Mouse (Mus musculus) thymus, postnatal 36 days (tissue): ENCODE measurements around the gene Ifna13.

Experiments used
- DNase-seq, 2 experiments: peaks; one replicate each; pipeline ENCODE4 v3.0.0; 2022; ENCODE audit warnings: mixed read lengths in 2 of 2

Ifna13 gene

GRCm38 (mm10) chr4:88644359-88644758, at the start of gene Ifna13:
Gene Ifna13, minus strand, starts transcription at chr4:88644459.
- DNase-seq: no peak

DNA sequence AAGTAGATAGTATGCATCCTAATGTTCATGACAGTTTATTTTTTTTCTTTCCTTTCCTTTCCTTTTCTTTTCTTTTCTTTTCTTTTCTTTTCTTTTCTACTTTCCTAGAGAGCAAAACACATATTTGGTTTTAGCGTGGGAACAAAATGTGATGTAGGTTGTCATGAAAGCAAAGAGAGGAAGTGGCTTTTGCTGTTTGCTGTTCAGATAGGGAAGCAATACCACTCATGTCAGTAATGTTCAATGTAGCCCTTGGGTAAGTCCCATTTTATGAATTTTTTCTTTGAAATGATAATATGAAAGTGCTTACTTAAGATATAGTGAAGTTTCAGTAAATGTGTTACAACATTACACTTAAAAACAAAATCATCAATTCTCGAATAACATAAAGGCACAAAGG, 49.1 kb upstream of the Ifna13 start:
- DNase-seq: no peak

GRCm38 (mm10) chr4:88692537-88692936, 48.3 kb upstream of the Ifna13 start:
- DNase-seq: no peak

DNA sequence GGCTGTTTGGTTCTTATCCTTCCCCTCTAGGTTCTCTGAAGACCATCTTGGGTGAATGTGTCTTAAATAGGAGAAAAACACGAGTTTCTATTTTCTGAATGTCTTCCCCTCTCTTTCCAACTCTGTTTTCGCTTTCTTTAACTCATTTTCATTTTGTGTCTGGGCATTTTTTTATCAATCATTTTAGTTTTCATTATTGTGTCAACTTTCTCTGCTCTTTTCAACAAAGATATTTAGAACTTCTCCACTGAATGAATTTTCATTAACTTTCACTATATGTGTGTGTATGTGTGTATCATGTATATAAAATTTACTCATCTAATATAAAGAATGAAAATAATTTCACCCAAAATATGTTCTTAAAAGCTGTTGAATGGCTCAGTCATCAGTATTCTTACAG, 47.0 kb upstream of the Ifna13 start, which contains the start of gene Ifnab:
Gene Ifnab, minus strand, starts transcription at position 101 of the 400 bp plus-strand sequence.
- DNase-seq: no peak

- DNase-seq: no peak
Observed at GRCm38 (mm10) chr4:88683812-88684211, 39.6 kb upstream of the Ifna13 start, which contains the start of gene Ifna2. Gene Ifna2, minus strand, starts transcription at chr4:88683912.

GRCm38 (mm10) chr4:88681353-88681752, 37.1 kb upstream of the Ifna13 start:
- DNase-seq: no peak

- peak in 1 of 2 experiments; percentile 29 for DNase-seq
Observed at GRCm38 (mm10) chr4:88680362-88680761, 36.1 kb upstream of the Ifna13 start.

- no peak for DNase-seq
Observed at GRCm38 (mm10) chr4:88676824-88677223, 32.6 kb upstream of the Ifna13 start, which contains the start of gene Ifna16. Gene Ifna16, minus strand, starts transcription at chr4:88676924.

GRCm38 (mm10) chr4:88655461-88655860, 11.2 kb upstream of the Ifna13 start:
- no peak for DNase-seq

GRCm38 (mm10) chr4:88653644-88654043, 9.4 kb upstream of the Ifna13 start:
- DNase-seq: no peak

GRCm38 (mm10) chr4:88642526-88642925, 1.7 kb downstream of the Ifna13 start:
- DNase-seq: no peak

GRCm38 (mm10) chr4:88641077-88641831, 3.0 kb downstream of the Ifna13 start:
- DNase-seq: peak; percentile 78 to 90

DNA sequence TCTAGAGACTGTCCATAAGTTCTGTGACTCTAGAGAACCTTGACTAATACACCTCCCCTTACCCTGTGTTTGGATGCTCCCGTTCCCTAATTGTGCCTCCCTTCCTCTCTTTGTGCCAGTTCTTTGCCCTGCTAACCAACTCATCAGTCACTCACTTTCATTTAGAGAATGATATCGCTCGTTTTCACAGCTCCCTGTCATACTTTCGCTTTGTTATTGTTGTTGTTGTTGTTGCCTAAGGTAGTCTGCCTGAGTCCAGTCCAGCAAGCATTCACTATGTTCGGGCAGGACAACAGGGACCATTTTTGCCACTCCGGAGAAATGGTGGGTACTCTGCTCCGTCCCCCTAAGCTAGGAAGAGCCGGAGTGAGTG, 3.6 kb downstream of the Ifna13 start:
- DNase-seq: no peak

- DNase-seq: no peak
Observed at GRCm38 (mm10) chr4:88634311-88634710, 9.9 kb downstream of the Ifna13 start, which contains the start of gene C87499. Gene C87499, minus strand, starts transcription at chr4:88634411.

GRCm38 (mm10) chr4:88603276-88603675, 41.0 kb downstream of the Ifna13 start, which contains the start of gene Ifna12:
Gene Ifna12, minus strand, starts transcription at chr4:88603376.
- no peak for DNase-seq
